Mouse (Mus musculus) cortical plate, adult 2 months (tissue): ENCODE measurements around the gene Ccn2.

Experiments used
- CTCF ChIP-seq: fragments of 200-500 bp; IDR thresholded peaks from 2 replicates; pipeline ENCODE4 v1.5.1; 2011; ENCODE audit warnings: mild to moderate bottlenecking, control low read depth, low read length; ENCODE audit not compliant: insufficient read depth; ENCODE audit errors: extremely low read depth
- POLR2A ChIP-seq: fragments of 200-500 bp; IDR thresholded peaks from 2 replicates; pipeline ENCODE4 v1.6.1; 2011; ENCODE audit warnings: mild to moderate bottlenecking, low read length, control low read depth; ENCODE audit not compliant: insufficient read depth; ENCODE audit errors: extremely low read depth

GRCm38 (mm10) chr10:24591741-24592140, 3.5 kb upstream of the Ccn2 start:
- TF ChIP-seq POLR2A, result no peak
- TF ChIP-seq CTCF, result no peak
